Mouse (Mus musculus) heart, adult 11 months (tissue): Measurements from ENCODE around the gene Nf1.

Experiments used
- DNase-seq: peaks from one replicate; pipeline ENCODE4 v3.0.0; 2022

The Nf1 gene

DNA sequence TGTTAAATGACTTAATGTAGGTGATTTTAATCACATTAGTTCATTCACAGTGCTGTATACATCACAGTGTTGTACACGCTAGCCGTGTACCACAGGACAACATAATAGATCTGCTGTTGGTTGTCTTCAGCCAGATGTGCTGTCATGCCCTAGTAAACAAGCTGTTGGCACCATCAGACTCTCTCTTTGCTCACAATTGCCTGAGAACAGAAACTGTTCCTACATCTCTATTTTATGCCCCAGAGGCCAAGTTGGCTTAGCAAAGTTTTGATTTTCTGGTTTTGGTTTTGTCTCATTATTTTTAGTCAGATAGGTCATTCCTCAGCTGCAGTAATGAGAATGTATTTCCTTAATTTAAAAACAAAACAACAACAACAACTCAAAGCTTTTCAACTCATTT, 190.2 kb downstream of the Nf1 start:
- peak; percentile 79 for DNase-seq

DNA sequence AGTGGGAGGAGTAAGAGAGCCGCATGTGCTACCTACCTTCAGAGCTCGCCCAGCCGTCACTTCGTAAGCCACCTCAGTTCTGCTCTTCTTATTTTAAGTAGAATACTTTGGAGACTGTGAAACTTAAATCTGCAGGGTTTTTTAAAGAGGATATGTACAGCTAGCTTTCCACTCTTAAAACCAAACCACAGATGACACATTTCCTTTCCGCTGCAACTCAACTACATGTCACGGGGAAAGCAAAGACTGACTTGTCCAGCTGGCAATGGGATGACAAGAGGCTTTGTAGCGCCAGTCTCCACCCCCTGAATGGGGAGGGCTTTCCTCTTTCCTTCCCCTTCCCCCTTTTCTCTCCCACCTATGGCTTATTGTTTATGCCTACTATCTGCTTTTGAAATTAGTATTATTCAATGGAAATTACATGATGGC, 190.9 kb downstream of the Nf1 start, which contains the start of the genes Evi2 and Evi2a:
Gene Evi2 (minus strand): TSS at position 257 of the 429 bp plus-strand sequence.
Gene Evi2a (minus strand): TSS at position 277 of the 429 bp plus-strand sequence.
- peak; percentile 96 for DNase-seq

DNA sequence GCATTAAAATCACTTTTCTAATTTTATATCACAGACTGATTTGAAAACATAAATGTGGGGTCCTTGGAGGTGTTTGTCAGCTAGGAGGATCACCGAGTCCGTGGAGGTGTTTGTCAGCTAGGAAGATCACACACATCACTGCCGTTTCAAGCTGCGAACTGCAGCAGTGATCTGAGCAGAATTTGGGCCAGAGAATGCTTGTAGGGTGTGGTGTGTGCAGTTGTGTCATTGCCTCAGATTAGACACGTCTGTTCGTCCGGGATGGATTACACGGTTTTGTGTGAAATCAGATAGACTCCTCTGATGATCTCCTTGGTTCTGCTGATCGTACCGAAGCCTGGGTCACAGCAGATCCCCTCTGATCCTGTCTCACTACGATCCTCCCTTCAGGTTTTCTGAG, 191.3 kb downstream of the Nf1 start:
- DNase-seq = peak; percentile 89

DNA sequence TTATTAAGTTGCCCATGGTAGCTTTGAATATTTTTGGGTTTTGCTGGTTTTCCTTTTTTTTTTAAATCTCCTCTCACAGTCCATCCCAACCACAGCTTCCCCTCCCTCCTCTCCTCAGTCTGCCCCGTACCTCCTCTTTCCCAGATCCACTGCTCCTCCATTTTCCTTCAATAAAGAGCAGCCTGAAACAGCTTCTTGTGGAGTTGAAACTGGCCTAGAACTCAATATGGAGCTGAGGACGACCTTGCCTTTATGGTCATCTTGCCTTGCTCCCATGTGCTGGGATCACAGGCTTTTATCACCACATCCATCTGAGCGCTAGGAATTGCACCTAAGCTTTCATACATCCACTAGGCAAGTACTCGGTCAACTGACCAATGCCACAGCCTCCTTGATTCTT, 192.0 kb downstream of the Nf1 start:
- DNase-seq = peak; percentile 64

DNA sequence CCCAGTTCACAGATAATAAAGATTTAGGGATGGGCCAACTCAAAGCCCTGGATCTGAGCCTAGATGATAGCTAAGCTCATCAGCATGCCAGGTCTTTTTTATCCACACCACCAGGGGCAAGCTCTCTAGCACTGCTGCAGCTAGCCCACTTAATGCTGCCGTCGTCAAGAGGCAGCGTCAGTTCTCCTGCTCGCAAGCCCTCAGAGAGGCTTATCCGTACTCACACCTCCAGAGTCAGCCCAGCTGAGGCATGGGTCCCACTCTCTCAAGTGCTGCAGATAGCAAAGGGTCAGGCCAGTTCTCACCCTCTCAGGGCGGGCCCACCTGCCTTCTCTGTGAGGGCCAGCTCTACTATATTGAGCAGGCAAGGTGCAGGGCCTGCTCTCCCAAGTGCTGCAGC, 193.8 kb downstream of the Nf1 start:
- peak; percentile 90 for DNase-seq

DNA sequence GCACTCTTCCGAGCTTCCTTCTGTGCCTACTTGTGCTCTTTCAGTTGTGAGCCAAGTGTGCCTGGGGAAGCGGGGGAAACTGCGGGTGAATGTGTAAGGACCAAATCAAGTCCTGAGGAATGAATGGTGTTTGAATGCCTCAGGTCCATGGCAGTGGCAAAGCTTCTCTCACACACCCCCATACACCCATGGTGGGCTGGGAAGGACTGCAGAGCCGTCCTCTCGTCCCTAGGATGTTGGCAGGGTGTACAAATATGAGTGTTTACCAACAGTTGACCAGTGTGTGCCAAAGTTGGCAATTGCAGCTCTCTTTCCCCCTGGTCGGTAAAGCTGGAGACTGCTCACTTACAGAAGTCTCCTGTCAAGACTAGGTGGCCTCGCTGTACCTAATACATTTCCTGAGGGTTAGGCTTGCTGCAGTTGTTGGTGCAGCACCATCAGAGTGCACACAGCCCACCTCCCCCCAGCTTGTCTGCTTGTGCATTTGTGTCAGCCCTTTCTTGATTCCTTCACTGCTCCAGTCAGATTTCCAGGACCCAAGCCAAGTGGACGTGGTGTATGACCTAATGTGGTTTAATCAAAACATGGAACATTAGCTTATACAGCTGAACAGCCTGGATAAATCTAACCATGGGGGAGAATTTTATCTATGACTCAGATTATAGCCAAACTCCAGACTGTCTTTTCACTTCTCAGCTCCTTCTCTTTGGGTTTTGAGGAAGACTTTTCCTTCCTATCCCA, 194.6 kb downstream of the Nf1 start:
- DNase-seq = peak; percentile 94

DNA sequence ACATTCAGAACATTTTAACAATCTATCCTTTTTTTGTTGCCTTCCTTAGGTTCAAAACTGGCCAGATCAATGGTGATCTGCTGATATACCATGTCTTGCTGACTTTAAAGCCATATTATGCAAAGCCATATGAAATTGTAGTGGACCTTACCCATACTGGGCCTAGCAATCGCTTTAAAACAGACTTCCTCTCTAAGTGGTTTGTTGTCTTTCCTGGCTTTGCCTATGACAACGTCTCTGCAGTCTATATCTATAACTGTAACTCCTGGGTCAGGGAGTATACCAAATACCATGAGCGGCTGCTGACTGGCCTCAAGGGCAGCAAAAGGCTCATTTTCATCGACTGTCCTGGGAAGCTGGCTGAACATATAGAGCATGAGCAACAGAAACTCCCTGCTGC, 196.1 kb downstream of the Nf1 start:
- DNase-seq = no peak

DNA sequence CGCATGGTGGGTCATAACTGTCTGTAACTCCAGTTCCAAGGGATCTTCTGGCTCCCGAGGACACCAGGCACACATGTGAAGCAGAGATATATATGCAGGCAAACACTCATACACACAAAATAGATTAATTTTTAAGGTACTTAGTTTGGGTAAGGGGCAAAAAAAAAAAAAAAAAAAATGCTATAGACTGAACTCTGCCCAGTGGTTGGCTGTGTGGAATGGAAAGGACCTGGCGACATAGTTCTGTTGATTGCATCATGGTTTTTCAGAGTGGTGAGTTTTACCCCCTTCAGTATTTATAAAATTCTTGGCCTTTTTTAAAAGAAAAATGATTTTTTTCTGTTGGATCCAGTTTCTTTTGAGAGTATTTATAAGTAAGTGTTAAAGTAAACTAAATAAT, 196.8 kb downstream of the Nf1 start:
- peak; percentile 73 for DNase-seq

DNA sequence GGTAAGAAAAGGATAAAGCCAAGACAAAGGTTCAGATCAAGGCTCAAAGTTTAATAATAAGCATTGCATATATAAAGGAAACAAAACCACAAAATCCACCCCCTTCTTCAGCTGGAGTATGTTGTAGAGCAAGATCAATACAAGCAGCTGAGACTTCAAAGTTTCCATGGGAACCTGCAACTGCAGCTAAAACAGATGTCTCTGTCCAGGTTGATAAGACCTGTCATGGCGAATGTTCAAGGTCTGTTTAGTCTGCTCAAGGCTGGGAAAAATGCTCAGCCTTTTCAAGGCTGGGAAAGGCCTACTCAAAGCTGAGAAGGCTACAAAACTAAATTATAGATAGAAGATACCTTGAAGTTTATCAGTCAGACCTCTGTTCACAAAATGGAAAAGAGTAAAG, 213.1 kb downstream of the Nf1 start:
- DNase-seq = peak; percentile 11

DNA sequence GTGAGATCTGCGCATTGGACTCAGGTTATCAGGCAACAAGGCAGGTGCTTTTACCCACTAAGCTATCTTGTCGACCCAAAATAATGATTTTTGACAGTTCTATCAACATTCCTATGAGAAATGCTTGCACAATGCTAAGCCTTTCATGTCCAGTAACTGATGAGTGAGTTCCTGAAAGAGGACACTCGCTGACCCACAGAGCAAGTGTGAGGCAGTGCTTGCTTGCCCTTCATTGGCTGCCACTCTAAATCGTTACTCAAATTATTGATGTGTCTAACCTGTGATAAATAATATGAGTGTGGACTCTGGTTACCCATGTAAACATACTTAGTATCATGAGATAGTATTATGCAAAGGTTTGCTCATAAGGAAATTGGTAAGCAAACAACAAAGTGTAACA, 221.0 kb downstream of the Nf1 start:
- DNase-seq = peak; percentile 15

DNA sequence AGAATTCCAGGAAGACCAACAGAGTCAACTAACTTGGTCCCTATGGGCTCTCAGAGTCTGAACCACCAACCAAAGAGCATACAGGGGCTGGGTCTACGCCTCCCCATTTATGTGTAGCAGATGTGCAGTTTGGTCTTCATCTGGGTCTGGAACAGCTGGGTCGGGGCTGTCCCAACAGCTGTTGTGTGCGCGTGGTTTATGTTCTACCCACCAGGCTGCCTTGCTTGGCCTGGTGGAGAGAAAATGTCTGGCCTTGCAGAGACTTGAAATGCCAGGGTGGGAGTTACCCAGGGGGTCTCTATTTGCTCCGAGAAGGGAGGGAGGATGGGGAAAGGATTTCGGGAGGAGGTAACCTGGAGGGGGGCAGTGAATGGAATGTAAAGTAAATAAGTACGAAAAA, 224.0 kb downstream of the Nf1 start:
- DNase-seq = peak; percentile 80

DNA sequence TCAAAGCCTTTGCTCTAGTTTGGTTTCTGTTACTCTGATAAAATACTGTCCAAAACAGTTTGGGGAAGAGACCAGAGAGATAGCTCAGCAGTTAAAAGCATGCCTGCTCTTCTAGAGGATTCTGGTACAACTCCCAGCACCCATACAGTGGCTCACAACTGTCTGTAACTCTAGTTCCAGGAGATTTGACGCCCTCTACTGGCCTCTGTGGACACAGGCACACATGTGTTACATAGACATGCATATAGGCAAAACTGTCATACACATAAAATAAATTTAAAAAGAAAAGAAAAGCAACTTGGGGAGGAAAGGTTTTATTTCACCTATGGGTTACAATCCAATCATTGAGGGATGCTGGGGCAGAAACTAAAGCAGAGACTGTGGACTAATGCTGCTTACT, 227.5 kb downstream of the Nf1 start:
- DNase-seq = no peak

DNA sequence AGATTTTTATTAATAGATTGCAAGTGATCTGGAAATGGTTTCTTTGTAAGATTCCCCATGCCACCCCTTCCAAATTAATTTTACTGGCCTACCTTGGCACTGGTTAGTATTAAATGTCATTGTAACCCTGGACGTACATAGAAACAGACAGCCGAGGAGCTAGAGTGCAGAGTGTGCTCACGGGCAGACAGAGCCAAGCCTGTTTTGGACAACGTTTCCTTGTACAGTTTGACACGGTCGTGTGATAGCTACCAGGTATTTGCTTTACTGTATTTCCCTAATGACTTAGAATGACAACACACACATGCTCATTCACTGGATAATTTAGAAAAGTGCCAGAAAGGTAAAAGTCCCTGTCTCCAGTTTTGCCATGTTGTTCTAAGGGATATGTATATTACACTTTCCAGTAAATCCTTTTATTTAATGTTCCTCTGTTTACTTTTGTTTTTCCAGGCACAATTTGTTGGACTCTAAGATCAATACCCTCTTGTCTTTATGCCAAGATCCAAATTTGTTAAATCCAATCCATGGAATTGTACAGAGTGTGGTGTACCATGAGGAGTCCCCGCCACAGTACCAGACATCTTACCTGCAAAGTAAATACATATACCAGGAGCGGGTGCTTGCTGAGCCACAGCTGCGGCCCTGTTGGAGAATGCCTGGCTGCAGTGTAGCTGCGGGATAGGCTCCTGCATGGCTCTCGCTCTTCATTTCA, 228.9 kb downstream of the Nf1 start:
- DNase-seq = no peak

DNA sequence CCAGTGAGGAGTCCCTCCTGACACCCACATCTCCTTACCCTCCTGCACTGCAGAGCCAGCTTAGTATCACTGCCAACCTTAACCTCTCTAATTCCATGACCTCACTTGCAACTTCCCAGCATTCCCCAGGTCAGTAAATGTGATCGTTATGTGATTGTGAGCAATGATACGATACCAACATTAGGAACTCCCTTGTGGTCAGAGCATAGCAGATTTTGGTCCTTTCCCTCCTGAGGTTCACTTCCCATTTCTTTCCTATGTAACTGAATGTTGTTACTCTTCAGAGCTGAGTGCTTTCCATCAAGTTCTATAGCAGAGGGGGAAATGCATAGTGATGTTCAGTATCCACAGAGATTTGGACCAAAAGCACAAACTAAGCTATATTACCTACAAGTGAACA, 230.8 kb downstream of the Nf1 start:
- peak; percentile 37 for DNase-seq

DNA sequence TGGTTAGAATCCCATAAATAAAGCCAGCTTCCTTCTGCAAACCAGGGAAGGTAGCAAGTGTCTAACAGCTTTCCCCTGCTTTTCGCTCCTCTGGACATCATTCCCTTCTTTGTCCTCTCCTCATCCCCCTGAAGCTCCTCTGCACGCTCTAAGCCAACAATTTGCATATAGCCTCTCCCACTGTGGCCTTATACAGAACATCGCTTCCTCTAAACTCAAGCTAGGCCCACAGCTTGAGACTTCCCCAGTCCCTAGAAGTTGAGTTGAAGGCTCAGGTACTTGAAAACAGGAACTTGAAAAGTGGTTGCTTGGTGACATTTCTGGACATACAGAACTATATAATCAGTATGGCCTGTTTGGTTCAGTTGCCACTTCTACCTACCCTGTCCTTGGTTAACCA, 234.3 kb downstream of the Nf1 start:
- peak; percentile 84 for DNase-seq

DNA sequence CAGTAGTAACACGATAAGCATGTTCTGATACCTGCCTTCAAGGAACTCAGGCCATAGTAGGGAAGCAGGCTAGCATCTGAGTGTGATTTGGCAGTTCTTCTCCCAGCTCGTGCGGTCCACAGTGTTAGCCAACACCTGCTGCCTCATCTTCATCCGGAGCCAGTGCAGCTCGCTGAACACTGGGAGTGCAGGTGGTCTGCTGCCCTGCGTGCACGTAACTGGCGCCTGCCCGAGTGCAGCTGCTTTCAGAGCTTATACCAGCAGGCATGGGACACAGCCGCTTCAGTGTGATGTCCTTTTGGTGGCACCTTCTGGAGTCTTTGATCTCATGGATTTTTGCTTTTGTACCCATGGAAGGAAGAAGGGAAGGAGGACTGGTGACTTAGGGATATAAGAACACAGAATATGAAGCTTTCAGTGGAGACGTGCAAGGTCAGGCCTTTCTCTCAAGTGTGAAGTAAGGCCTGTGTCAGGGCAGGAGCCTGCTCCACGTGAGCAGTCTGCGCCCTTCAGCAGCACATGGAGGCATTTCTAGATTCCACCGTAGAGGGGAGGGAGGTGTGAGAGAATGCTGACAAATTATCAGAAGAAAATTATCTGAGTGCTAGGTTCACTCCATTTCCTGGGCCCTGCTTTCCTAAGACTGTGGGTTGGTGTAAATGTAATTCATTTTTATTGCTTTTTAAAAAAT, 236.0 kb downstream of the Nf1 start:
- DNase-seq = peak; percentile 88

DNA sequence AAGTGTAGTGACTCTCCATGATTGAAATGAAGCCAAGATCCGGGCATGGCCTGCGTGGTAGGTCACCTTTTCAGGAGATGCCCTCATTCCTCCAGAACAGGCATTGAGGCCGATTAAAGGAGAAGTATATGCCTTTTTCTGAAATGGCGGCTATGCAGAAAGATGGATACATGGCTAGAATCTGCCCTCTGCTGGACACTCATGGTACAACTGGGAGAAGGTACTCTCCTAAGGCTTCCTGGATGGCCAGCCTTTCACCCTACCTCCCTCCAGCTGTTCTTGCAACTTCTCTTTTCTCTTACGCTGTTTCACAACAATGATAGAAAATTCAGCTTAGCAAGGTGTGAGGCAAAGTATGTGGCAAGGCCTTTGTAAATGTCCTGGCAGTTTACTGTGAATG, 238.2 kb downstream of the Nf1 start:
- DNase-seq = peak; percentile 94

DNA sequence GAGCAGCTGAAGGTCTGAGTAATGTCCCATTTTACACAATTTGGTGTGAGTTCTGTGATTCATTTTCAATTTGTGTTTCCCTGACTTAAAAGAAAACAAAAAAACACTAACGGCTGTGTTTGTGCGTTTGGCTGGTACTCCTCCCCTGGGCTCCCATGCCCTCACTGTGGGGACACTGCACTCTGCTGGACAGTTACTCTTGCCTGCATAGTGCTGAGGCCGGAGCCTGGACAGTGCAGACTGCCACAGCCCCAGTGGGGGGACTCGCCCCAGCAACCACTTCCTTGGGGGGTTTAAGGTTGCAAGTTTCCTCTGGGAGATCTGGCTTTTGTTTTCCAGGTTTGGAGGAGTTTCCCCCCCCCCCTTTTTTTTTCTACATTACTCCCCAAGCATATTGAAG, 241.2 kb downstream of the Nf1 start:
- DNase-seq = no peak

DNA sequence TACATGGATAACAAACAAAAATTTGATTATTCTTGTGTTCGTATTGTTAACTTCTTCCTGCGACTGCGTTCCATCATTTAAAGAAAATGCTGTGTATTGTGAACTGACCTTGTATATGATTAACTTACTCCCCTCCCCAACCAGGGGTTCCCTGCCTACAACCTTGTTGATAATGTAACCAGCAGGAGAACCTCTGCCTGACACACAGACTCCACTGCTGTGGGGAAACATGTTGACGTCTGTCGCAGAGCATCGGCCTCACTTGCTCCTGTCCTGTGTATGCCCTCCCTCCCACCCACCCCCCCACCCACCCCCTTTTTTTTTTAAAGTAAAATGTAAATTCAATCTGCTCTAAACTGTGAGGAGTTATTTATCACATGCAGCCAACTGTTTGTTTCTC, 241.8 kb downstream of the Nf1 start:
- DNase-seq = peak; percentile 49

DNA sequence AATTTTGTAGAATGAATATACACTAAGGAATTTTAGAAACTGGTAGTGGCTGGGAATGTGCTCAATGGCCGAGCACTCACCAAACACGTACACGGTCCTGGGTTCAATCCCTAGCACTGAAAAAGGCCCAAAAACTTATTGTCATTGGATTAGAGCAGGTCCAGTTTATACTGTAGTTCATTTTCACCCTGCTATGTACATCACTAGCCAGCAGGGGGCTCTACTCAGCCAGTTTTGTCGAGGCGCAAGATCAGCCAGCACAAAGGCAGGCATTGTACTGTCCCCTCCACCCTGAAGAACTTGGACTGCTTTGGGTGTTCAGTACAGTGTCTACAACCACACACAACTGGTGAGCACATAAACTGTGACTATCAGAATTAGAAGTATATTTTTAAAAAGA, 244.7 kb downstream of the Nf1 start:
- no peak for DNase-seq

DNA sequence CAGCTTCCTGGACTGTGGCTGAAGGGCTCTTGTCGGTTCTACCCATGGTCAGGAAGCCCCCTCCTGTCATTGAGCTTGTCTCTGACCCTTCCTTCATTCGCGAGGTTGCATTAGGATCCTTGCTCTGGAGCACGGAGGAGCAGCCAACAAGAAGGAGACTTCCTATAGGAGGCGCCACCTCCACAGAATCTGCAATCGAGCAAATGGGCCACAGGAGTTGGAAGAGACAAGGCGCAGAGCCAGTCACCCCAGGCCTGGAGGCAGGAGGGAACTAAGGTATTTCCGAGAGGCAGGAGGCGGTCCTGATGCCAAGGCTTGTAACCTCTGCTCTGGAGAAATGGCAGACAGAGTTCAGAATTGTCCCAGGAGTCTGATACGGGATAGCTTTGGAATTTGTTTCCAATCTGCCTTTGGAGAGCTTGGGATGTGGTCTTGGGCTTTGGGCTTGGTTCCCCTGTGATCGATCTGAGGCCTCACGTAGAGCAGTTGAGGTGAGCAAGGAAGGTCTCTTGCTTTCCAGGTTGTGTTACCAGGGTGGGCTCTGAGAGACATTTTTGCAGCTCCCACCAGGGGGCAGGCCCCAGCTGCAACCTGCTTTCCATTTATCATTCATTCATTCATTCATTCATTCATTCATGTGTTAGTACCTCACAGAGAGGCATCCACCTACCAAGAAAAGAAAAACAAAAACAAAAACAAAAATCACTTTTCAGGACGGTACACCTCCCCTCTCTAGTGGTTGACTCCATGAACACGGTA, 250.0 kb downstream of the Nf1 start:
- DNase-seq = no peak

DNA sequence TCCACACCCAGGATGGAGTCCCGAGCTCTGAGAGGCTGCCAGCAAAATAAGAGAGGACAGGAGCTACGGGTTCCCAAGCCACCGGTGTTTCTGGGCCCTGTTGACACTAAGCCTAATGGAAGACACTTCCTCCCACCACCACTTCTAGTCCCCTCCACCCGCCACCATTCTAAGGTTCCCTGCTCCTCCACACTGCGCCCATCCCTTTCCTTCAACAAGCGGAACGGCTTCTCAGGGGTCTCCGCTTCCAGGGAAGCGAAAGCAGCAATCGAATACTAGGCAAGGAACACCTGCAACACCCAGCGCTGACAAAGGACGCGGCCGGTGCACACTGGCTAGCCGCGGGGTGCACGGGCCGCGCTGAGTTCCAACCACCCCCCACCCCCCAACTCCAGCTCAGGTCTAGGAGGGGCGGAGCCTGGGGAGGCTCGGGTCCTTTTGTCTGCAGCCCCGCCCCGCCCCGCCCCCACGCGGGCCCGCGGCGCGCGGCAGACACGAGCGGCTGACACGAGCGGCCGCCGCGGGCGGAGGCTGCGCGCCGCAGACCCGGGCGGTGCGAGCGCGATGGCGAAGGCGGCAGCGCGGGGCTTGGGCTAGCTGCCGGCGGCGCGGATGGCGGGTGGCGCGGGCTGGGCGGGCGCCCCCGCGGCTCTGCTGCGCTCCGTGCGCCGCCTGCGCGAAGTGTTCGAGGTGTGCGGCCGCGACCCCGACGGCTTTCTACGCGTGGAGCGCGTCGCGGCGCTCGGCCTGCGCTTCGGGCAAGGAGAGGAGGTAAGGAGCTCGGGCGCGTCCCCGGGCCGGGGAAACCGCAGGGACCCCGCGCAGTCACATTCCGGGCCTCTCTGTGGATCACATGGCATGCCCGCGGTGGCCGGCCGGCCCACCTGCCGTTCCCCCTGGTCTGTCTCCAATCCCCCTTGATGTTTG, 251.4 kb downstream of the Nf1 start, which contains the start of gene Rab11fip4:
Gene Rab11fip4 (plus strand): TSS at position 549 of the 927 bp plus-strand sequence.
- no peak for DNase-seq
